Mouse (Mus musculus) left cerebral cortex, postnatal 36 days (tissue): Measurements from ENCODE around the gene Nog. TPM values are rescaled to one million over a fixed set of nuclear protein-coding genes. Genes with fewer than 3 reads are reported as not detected.
A peak's percentile ranks its signal among the peaks of the same experiment; 100 is the strongest.

Experiments
- DNase-seq, 2 experiments: peaks; one replicate each; pipeline ENCODE4 v3.0.0; 2021 to 2022; ENCODE audit warnings: low spot score in 2 of 2, mixed read lengths in 1 of 2
- intact Hi-C: fragments of 180-260 bp; cut with DNase I; formaldehyde crosslinking; loops from one replicate; pipeline ENCODE4 v1.15.1; 2025
- total RNA-seq, 2 experiments: library from RNA; stranded (reverse); gene quantifications; 2 replicates each; pipeline ENCODE4 v1.2.3; 2021

The Nog gene
- 10 to 100 TPM; 14.1 to 15.3 TPM for total RNA-seq

DNA sequence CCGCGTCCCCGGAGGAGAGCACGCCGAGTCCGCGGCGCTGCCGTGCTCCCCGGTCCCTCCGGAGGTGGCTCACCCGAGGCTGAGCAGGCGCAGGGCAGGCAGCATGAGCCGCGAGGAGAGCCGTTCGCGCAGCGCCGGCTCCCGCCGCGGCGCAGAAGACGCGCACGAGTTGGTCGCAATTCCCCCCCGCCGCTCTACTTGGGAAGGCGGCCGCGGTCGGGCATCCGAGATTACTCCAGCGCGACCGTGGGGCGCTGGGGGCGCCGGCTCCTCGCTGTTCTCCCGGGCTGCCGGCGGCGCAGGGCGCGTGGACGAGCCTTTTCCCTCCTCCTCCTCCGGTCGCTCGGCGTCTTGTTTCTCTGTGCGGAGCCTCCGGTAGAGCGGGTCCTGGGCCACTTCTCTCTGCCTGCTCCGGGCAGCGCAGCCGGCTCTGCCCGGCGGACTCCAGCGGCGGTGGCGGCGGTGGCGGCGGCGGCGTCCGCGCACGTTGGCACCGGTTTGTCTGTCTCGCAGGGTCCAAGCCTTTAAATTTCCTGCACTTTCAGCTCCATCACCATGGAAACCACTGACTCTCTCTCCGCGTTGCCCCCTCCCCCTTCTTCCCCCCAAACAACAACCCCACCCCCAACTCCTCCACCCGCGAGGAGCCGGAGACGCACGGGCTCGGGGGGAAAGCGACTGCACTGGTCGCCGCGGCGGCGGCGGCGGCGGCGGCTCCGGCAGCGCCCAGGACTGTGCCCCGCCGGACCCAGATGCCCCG is at the start of gene Nog:
Gene Nog, minus strand, starts transcription at position 277 of the 760 bp plus-strand sequence.
- intact Hi-C loops = loop anchor here (5.0 to 10.0 kb wide), 2 partner anchors 215 to 623 kb away; no protein-coding TSS in a partner anchor
- DNase-seq = peak; percentile 75 to 77

DNA sequence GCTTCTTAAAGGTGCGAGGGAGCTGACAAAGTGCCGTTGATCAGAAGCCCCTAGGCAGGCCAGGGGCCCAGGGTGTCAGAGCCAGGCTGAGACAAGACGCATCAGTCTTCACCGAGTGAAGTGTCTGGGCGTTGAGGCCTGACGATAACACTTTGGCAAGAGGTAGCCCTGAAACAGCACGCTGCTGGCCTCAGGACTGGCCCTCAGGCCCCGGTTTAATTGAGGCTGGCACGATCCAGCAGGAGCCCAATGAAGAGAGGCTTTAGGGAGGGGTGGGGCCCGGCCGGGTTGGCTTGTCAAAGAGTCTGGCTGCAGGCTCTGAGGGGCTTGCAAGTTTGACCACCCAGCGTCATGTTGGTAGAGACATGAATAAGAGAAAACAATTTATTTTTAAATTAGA is 38.1 kb upstream of the Nog start:
- intact Hi-C loops = no loop called here
- DNase-seq = no peak

DNA sequence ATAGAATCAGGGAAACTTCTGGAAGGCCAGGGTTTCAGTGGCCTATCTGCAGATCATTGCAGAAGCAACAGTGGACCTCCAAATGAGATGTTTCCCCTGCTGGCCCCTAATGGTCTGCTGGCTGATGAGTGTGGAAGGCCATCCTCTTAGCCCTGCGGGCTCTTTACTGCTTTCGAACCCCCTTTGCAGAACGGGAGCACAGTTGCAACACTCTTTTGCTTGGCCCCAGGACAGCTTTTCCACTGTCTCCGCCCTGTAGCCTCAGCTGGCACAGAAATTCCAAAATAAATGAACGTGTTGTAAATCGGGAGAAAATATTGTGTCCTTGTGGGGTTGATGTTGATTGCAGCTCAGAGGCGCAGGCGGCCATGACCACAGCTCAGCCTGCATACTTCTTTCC is 37.7 kb upstream of the Nog start:
- intact Hi-C loops = no loop called here

DNA sequence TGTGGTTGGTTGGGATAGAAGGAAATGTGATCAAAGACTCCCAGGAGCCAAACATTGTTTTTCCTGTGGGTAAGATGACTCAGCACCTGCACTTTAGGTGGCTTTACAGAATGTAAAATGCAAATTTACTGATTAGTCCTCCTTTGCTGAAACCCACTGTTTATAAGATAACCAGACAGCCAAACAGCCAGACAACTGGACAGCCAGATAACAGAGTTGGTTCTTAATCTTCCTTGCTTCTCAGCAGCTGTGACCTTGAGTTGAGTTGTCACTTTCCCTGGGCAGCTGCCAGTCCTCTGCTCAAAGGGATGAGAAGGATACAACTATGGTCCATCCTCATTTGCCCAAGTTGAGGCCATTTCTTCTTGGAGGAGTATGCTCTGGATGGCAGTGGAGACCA is 35.8 kb upstream of the Nog start:
- intact Hi-C loops = no loop called here
- no peak for DNase-seq

More for the DNA sequence above, 37.7 kb upstream of the Nog start:
- DNase-seq = no peak

DNA sequence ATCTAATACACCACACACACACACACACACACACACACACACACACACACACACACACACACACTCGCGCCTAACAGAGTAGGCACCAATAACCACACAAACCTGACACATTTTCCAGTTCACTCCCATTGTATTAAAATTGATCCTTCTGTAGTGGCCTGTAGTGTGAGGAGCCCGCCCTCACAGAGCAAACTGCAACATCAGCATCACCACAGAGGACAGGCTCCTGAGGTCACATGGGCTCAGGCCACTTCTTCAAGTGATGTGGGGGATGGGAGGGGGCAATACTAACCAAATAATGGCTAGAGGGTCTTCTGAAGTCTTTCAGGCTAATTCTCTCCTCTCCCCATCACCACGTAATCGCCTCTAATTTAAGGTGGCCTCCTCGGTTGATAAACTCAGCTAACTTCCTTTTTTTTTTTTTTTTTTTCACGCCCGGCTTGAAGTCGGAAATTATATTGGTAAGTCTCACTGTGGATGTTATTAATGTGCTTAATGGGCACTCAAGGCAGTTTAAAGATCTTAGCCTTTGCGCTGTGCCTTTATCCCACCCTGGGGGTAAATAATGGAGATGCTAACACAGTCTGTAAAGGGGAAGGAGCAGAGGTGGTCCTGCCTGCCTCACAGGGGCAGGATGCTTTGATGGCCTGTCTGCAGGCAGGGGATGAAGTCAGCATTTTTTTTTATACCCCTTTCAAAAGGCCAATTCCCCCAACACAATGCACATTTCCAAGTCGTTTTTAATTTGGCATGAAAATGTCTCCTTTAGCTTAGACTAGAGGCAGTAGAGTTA is 25.2 kb upstream of the Nog start:
- no peak for DNase-seq
- intact Hi-C loops = no loop called here

DNA sequence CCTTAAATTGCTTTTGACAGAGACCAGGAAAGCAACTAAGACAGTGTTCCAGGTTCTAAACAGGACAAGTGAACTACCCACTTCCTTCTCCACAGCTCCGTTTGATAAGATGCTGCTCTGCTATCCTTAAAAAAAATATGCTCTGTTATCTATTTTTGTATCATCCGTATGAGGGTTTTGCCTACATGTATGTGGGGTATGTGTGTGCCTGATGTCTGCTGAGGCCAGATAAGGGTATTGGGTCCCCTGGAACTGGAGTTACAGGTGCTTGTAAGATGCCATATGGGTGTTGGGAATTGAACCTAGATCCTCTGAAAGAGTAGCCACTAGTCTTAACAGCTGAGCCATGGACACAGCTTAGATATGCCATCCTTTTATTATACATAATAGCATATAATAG is 19.6 kb upstream of the Nog start:
- no peak for DNase-seq
- intact Hi-C loops = no loop called here

DNA sequence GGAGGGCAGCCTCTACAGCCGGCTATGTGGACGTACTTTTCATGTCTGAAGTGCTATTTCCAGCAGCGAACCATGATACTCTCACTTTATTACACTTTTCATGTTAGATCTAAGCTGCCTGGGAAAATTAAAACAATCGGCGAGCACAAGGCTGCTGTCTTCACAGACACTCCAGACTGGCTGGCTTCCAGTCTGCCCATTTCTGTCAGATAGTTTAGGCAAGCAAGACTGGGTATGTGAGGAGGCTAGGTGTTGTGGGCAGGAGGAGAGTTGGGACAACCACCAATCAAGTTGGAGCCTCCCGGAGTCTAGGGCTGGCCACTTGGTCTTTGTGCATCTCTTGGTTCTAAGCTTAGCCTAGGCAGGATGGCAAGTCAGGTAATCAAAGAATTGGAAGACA is 17.5 kb upstream of the Nog start:
- intact Hi-C loops = no loop called here
- DNase-seq = no peak

DNA sequence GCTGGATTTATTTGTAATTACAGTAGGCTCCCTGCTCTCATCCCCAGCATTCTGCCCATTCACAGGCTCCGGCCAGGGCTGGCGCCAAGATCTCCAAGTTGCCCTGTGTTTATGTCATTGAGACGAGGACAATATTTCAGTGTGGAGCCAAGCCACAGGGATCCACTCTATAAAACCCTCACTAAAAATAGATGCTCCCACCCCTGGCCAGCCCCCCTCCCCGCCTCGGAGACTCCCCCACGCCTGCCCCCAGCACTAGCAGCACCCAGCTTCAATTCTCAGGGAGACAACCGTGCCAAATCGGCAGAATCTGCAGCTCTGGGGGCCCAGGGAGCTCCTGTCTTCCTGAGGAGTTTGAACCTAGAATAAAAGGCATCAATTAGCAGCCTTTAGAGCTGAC is 16.2 kb upstream of the Nog start:
- intact Hi-C loops = no loop called here
- no peak for DNase-seq

DNA sequence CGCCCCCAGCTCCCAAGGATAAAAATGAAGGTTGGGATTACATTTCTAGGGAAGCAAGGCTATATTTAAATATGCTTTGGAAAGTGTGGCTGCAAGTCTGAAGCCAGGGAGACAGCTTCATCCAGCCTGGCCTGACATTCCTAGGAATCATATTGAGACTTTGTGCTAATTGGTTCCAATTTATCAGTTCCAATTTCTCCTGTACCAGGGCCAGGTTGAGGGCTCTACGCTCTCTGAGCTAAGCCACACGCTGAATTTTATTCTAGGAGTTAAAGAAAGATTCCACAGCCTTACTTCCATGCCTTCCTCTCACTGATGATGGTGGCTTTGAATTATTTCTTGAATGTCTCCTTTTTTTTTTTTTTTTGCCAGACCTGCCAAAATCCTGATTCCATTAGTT is 15.6 kb upstream of the Nog start:
- intact Hi-C loops = no loop called here
- DNase-seq = no peak

DNA sequence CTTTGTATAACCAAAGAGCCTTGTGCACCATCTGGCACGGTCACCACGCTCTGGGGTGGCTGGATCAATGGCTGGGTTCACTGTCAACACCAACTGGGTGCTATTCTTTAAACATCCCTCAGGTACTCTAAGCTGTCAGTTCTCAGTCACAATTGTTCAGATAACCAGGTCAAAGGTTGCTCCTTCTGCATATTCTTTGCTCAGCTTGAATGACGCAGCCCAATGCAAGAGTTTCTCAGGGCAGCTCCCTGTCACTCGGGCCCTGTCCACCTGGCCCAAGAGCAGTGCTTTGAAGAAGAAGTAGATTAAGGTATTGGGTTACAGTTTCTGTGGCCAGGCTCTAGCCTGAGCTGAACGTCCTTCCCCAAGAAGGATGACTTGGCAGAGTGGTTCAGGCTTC is 12.2 kb upstream of the Nog start:
- no peak for DNase-seq
- intact Hi-C loops = no loop called here

DNA sequence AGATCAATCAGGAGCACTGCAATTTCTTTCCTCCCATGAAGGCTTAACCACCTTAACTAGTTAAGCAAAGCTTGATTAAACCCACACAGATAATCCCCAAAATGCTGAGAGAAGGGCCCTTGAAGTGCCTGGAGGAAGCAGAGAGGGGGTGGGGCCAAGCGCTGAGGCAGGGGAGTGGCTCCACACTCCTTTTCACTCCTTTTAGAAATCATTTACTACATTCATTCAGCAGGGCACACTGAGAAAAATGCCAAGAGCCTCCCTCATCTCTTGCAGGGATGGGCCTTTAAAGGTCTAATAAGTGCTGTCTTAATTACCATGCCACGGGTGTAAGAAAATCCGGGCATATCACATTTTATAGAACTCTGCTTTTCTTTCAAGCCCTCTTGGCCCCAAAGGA is 10.2 kb upstream of the Nog start:
- DNase-seq = no peak
- intact Hi-C loops = no loop called here

DNA sequence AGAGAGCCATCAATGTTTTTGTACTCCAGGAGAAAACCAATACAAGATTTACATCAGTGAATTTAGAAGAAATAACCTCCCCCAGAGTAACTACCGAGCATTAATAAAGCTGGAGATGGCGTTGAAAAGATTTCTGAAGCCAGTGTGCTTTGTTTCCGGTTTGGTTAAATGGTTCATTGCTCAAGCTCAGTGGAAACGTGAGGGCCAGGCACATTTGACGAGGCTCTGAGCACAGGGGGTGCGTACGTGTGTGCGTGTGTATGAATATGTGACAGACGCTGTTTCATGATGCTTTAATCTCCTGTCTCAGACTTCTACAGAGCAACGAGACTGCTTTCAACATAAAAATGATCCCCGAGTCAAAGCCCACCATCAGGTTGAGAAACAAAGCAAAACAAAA is 8.1 kb upstream of the Nog start:
- intact Hi-C loops = no loop called here
- DNase-seq = no peak

DNA sequence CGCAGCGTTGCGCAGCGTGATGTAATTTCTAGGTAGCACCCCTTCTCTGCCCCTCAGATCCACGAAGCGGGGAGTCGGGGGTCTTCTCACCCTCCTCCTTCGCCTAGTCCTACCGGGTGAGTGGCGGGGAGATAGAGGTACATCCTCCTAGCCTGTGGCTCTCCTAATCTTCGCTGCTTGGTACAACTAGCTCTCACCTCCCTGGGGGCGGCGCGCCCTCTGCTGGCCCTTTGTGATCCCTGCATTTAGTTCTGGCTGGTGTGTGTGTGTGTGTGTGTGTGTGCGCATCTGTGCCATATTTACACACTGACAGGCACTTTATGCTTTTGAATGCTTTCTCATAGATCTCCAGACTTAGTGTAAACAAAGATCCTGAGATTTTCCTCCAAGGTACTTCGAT is 1.3 kb upstream of the Nog start:
- peak; percentile 86 to 88 for DNase-seq
- intact Hi-C loops = loop anchor here (1.0 to 10.0 kb wide), 5 partner anchors 60 to 621 kb away; no protein-coding TSS in a partner anchor

DNA sequence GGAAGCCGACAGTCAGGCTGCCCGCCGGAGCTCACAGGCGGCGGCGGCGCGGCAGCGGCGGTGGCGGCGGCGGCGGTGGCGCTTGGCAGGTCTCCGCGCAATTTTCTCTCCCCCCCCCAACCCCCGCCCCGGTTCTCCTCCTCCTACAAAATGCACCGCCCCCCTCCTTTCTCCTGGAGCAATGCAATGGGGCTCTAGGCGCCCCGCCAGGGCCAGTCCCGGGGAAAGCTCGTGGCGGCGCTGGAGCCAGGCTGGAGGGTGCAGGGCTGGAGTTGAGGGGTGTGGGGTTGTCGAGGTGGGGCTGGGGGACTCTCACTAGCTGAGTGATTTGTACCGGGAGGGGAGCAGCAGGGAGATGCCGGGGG is 666 bp upstream of the Nog start:
- peak in 1 of 2 experiments; percentile 71 for DNase-seq
- intact Hi-C loops = loop anchor here (1.0 to 10.0 kb wide), 5 partner anchors 59 to 622 kb away; no protein-coding TSS in a partner anchor

DNA sequence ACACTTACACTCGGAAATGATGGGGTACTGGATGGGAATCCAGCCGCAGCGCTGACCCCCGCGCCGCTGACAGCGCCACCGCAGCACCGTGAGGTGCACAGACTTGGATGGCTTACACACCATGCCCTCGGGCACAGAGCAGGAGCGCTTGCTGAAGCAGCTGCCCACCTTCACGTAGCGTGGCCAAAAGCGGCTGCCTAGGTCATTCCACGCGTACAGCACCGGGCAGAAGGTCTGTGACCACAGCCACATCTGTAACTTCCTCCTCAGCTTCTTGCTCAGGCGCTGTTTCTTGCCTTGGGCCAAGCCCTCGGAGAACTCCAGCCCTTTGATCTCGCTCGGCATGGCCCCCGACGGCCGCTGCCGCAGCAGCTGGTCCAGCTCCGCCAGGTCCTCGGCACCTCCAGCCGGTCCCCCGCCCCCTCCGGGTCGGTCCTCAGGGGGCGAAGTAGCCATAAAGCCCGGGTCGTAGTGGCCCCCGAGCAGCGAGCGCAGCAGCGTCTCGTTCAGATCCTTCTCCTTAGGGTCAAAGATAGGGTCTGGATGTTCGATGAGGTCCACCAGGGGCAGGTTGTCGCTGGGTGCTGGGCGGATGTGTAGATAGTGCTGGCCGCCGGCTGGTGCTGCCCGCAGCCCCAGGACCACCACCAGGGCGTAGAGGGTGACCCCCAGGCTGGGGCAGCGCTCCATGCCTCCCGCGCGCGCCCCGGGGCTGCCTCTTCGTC is 639 bp downstream of the Nog start:
- intact Hi-C loops = loop anchor here (5.0 to 10.0 kb wide), 2 partner anchors 214 to 623 kb away; no protein-coding TSS in a partner anchor
- peak; percentile 9 to 31 for DNase-seq

DNA sequence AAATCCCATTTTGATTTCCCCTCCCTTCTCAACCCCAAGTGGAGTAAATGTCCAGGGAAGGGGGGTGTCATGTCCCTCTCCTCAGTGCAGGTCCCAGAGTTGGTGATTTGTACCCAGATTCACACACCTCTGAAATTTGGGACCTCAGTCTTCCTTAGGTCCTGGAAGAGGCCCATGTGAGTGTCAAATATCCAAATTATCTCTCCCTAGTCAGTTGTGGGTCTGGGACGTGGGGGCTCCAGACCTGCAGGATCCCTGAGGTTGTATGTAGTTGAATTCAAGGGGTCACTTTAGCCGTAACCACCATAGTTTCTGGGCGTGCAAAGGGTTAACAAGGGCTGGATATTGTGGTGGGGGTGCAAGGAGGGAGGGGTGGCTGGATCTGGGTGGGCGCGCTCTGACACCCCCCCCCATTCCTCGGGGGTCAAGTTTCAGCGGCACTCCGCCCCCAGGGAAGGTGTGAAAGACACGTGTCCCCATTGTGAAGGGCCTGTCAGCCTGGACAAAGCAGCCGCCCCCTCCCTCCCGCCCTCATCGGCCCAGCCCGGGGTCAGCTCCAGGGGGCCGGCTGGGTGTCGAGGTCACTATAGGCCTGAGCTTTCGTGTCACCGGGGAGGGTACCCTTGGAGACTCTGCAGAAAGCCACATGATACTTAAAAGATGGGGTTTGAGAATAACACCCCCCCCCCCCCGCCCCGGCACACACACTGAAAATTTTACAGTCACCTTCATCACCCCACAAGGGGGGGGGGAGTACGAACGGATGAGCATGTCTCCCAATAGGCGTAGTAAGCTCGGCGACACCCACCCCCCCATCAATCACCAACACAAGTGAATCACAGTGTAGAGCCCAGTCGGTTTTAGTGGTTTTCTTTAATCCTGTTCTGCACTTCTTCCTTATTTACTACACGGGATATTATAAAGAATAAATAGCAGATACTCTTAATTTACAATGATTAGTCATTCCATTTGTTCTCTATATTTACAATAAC is 2.1 kb downstream of the Nog start:
- intact Hi-C loops = loop anchor here (5.0 to 10.0 kb wide), 2 partner anchors 213 to 625 kb away; no protein-coding TSS in a partner anchor

DNA sequence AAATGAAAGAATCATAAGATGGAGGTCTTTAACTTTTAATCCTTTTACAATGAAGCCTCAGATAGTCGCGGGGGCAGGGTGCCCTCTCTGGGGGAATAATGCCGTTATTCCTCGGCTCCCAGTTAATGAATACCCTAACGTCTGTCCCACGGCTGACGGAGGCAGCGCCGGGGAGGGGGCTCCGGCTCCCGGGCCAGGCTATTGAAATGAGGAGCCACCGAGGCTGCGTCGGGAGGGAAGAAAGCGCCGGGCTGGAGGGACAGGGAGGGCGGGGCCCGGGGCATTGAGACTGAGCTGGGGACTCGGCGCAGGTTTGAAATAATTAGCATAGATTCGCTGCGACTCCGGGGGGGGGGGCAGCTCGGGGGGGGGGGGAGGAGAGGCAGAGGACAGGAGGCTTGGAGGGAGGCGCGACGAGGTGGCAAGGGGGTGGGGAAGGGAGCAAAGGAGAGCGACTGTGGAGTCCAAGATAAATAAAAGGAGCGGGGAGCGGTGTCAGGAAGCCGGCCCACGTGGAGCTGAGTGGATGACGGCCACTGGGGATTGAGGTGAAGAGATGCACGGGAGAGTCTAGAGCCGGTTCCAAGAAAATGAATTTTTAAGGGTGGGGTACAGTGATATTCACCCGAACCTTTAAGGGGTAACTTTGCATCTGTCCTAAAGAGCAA is 2.9 kb downstream of the Nog start:
- intact Hi-C loops = no loop called here
- peak in 1 of 2 experiments; percentile 11 for DNase-seq

More for the DNA sequence above, 2.1 kb downstream of the Nog start:
- no peak for DNase-seq

DNA sequence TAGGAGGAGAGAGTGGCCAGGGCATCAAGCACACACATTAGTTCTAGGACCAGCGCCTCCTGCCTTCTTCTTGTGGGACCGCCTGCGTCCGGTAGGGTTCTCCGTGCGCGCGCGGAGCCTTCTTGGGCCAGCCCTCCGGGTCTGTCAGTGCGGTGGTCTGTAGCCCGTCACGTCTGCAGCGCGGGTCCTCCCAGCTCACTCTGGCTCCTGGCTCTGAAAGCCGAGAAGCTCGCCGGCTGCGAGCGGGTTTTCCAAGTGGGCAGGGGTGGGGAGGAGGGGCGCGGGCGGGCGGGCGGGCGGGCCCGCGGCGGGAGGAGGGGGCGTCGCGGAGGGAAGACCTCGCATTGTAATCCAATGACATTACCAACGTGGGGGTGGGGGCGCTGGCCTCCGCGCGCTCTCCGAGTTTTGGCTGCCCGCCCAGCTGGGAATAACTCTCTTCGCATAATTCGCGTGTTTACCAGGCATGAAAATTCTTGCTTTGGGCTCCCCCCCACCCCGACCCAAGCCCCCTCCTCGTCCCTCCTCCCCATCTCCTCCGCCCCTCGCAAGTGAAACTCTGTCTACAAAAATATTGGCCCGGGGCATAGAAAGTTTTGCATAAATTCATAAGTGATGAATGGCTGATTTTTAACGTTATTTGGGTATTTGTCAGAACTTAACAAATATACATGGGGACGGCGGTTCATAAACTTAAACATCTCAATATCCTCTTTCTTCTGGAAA is 3.7 kb downstream of the Nog start:
- peak in 1 of 2 experiments; percentile 15 for DNase-seq
- intact Hi-C loops = no loop called here
